Mouse (Mus musculus) neural tube, embryonic 10.5 days (tissue): ENCODE measurements around the gene Jam2.

Experiments used
- DNase-seq: peaks from one replicate; pipeline ENCODE4 v3.0.0-alpha.2; 2017; ENCODE audit warnings: low spot score; ENCODE audit errors: extremely low spot score

Gene Jam2

DNA sequence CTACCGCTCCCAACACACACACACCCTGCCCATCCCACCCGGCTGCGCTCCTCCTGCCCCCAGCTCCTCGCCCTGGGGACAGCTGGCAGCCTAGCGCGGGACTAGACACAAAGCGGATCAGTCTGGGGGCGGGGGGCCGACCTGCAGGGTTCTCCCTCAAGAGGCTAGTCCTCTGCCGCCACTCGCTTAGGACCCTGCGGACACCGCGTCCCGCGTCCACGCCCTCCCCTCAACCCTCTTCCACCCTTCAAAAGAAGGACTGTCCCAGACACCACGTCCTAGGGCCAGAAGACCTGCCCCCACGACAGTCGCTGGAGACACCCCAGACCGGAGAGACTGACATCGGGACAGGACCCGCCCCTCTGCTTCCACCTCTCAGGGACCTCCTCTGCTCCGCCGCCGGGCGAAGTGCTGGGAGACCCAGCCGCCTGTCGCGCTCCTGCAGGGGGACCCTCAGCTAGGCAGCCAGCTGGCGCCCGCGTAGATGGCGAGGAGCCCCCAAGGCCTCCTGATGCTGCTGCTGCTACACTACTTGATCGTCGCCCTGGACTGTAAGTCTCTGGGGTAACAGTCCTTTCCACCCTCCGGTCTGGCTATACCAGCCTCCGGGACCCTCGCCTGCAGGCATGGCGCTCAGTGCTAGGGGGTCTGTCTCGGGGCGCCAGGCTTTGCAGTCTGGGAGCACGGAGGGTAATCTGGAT is at the start of gene Jam2:
Gene Jam2 (plus strand): TSS at position 121 of the 701 bp plus-strand sequence.
- DNase-seq, result peak; percentile 85

GRCm38 (mm10) chr16:84734806-84735165 is 39.1 kb upstream of the Jam2 start:
- DNase-seq, result no peak

DNA sequence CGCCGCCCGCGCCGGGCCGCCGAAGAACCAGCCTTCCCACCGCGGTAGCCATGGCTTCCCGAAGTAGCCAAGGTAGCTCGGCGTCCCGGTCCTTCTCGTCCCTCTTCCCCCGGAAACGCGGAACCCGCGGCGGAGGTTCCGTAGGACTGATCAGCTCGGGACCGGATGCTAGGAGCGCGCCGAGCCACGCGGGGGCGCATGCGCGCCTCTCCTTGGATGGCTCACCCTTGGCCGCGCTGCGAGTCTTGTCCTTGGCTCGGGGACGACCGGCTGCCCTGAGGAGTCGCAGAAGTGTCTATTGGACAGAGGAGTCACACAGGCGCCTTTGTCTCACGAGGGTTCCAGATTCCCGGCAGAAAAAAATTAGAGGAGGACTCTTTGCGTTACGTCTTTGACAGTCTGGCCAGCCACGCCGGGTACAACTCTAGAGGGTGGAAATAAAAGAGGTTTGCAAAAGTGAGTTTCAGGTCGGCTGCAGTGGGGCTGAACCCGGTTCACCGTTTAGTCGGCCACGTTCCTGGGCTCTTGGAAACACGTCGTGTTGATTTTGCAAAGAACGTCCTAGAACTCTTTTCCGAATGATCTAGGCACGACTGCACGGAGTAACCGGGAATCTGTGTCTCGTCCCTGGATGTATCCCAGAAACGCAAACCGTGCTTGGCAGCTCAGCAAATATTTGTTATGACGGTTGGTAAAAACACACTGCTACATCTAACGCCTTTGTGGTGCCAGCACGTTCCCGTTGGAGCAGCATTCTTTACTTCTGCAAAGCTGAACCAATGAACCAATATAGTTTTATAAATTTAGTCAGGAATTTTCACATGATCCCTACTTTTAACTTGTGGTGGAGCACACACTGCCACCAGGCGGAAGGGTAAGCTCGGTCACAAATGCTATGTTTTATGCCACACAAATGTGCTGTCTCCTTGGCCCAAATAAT is 38.5 kb upstream of the Jam2 start, which contains the start of gene Mrpl39:
Gene Mrpl39 (minus strand): TSS at position 577 of the 940 bp plus-strand sequence.
- peak; percentile 99 for DNase-seq

DNA sequence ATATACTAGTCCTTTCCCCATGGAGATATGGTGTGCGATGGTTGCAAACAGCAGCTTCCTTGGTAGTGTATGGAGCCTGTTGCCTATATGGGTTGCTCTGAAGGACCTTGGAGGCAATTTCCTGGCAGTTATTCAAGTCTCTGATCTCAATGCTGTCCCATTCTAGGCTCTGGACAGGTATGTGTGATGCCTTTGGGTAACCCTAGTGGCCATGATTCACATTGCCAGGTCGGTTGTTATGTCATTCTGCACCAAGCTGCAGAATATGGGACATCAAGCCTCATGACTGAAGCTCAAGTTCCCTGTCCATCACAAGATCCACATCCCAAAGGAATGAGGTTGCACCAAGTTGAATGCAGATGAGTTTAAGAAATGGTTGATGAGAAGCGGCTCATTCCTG is 36.6 kb upstream of the Jam2 start:
- DNase-seq, result no peak

DNA sequence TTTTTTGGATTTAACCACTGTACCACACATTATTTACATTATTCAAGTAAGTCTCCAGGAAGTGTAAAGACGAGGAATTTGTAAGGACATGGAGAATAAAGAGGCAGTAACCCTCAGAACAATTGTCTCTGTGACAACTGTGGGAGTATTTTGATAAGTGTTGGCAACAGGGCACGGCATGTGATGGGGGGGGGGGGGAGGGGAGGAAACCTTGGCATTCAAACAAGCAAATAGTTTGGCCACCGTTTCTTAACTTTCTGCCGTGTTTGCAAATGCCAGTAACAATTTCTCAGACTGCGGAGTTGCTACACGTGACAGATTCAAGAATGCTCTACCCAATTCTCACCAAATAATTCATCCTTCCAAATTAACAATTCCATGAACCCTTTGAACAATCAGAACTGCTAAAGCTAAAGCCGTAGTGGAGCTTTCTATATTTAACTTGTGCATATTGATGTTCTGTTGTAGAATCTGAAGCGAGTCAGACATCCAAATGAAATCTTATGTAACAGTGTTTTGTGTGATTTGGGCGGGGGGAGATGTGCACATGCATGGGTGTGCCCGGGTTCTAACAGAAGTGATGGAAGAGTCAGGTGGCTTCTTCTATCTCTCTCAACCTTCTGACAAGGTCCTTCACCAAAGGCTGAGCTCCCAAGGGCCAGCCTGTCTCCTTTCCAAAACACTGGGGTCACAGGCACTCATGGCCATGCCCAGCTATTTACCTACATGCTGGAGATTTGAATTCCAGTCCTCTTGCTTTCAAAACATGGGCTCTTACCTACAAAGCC is 29.0 kb upstream of the Jam2 start:
- DNase-seq, result no peak

DNA sequence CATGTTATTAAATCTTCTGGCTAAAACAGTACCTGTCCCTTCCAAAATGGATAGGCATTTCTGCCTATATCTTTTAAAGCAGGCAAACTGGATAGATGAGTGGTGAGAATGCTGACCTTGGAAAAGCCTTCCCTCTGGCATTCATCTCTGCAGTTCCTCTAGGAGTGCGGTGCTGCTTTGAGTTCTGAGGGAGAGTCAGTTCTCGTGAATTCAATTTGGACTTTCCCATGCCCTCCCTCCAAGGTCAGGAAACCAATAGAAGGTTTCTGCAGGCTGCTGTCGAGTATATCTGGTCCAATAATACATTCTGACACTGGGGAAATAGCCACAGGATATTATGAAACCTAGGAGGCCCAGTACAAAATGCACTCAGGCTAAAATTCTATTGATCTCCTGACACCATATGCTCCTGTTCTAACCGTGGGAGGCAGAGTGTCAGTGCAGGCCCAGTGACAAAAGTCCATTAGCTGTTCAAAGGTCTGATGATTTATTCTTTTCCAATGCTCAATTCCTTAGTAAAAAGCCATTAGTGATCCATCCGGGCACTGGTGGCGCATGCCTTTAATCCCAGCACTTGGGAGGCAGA is 28.1 kb upstream of the Jam2 start:
- DNase-seq, result no peak

GRCm38 (mm10) chr16:84767956-84768355 is 6.0 kb upstream of the Jam2 start:
- no peak for DNase-seq

DNA sequence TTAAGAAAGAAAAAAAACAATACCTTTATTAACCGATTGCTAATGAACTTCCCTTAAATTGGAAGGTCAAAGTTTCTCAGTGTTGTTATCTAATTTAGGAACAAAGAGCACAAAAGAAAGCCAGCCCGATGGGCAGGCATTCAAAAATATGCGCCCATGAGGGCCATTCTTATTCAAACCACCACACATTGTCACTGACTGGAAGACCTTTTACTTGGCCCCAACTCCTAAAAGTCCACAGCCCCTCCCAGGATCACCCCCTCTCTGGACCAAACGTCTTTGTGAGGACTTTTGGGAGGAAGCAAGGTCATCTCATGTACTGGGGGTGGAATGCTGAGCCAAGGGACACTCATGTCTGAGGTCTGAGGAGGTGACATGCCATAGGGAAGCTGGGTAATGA is 4.7 kb upstream of the Jam2 start:
- no peak for DNase-seq

GRCm38 (mm10) chr16:84769619-84770464 is 4.1 kb upstream of the Jam2 start:
- no peak for DNase-seq

GRCm38 (mm10) chr16:84770891-84771290 is 3.0 kb upstream of the Jam2 start:
- DNase-seq, result no peak

DNA sequence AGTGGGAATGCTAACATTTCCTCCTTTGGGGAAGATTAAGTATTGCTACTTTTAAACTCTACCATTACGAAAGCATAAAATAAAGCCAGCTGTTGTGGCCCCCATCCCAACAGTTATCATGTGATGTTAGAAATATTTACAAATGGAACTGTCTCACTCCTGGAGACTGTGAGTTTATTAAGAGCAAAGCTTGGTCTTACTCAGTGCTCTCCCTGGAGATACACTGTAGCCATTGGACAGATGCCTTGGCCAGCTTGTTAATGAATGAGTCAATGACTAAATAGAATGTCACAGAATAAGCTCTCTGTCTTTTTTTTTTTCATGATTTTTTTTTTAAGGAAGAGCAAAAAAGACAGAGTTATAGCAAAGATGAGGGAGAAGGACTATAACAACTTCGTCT is 2.5 kb upstream of the Jam2 start:
- DNase-seq, result no peak

GRCm38 (mm10) chr16:84772496-84773267 is 1.2 kb upstream of the Jam2 start:
- peak; percentile 57 for DNase-seq

DNA sequence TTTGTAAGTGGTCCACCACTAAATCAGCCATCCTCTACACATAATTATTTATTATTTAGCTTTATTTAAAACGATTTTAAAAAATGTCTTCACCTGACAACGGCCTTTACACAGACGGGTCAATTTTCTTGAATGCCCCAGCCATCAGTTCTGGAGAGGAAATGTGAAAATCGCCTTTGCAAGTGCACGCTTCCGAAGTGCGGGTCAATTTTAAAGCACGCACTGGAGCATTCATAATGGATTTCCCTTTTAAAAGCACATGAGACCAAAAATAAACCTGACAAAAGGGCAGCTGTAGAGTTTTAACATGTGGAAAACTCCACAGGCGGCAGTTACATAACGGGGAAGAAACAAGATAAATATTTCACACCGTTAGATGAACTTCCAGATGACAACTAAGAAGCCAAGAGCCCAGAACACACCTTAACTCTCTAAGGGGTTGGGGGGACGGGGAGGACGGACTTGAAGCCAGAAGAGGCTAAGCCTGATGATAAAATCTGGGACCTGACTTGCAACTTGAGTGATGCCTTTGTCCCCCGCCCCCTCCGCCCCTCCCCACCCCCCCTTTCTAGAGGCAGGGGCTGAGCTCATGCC is 558 bp upstream of the Jam2 start:
- DNase-seq, result peak; percentile 58

GRCm38 (mm10) chr16:84774761-84775231 is 873 bp downstream of the Jam2 start:
- DNase-seq, result peak; percentile 72

- DNase-seq, result no peak
Observed at GRCm38 (mm10) chr16:84775356-84775755, 1.4 kb downstream of the Jam2 start.

DNA sequence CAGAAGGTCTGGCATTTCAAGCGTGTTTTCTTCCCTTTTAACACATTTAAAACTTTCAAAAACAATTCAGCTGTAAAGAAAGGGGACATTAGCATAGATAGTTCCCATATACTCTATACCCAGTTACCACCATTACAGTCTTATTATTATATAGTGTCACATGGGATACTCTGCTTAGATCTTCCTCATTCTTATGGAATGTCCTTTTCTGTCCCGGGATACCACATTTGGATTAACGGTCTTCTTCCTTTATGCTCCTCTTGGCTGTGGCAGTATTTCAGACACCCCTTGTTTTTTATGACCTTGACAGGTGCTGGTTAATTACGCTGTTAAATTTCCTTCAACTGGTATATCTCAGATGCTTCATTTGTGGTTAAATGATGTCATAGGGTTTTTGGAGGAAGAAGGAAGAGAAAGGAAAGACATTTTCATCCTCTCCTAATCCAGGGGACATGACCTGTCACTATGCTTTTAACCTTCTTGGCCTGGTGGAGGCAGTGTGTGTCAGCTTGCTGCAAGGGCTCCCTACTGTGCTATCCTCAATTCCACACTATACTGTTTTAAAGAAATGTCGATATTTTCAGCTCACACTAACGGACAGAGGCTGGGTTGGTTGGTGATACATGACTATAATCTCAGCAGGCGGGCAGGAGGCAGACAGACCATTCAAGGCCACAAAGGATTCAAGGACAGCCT is 2.3 kb downstream of the Jam2 start:
- no peak for DNase-seq

GRCm38 (mm10) chr16:84778431-84778830 is 4.5 kb downstream of the Jam2 start:
- DNase-seq, result no peak

GRCm38 (mm10) chr16:84778861-84779630 is 5.1 kb downstream of the Jam2 start:
- DNase-seq, result no peak
